Mouse (Mus musculus): Measurements from ENCODE around the gene Cfap54. TPM values are rescaled to one million over a fixed set of nuclear protein-coding genes. Genes with fewer than 3 reads are reported as not detected.

The Cfap54 gene
- polyA plus RNA-seq, 1 experiment, result 1.8 TPM

DNA sequence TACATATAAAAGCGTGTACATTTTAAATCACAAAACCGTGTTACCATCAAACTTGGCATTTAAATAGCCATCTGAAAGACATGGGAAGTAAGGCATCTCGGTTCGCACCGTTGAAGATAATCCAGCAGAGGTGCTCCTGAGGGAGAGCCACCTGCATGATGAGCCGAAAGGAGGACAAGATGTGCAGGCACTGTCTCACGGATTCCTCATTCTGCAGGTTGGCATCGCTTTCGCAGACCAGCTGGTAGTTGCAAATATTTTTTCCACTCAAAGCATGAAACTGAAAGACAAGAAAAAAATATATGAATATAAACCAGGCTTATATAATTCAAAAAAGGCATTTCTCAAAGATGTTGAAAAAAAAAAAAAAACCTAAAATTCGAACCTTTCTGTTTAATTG, 16.4 kb downstream of the Cfap54 start:
- WGBS, result 89% methylated on average over 10 of the region's 10 CpGs
- TF ChIP-seq CTCF (IDR thresholded peaks at IDR 0.05; ENCODE audit: control insufficient read depth, insufficient read depth, low read length) (no peak), POLR2A (IDR thresholded peaks at IDR 0.05; ENCODE audit: borderline replicate concordance, control insufficient read depth, low read depth, low read length) (no peak)
- no peak overlapping the region for H3K4me3 ChIP-seq (replicated peaks; ENCODE audit: control insufficient read depth, low read depth, low read length)
- peaks cover 3% of the 10 kb centered on the region for H3K4me1 ChIP-seq (ENCODE audit: control insufficient read depth, insufficient read depth, low read length)
- H3K27ac ChIP-seq (ENCODE audit: control insufficient read depth, insufficient read depth, low read depth, low read length, poor library complexity), result no peak overlapping the region

DNA sequence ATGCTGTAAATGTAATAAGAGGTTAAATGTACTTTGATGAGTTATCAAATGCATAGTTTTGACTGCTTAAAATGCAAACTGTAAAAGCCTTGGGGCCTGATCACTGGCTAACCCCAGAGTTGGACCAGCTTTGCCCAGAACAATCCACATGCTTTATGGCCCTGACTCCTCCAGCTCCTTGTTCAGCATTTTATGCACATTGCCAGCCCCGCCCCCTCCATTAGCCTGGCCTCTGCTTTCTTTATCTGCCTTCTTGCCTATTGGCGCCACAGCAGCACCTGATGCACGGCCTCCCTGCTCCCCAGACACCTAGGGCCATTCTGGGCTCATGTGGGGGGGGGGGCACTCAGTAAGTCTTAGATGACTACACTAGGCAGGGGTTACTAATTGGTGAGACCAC, 17.8 kb downstream of the Cfap54 start:
- WGBS, result 71% methylated on average over 3 of the region's 3 CpGs
- TF ChIP-seq CTCF (IDR thresholded peaks at IDR 0.05; ENCODE audit: control insufficient read depth, insufficient read depth, low read length) (no peak), POLR2A (IDR thresholded peaks at IDR 0.05; ENCODE audit: borderline replicate concordance, control insufficient read depth, low read depth, low read length) (no peak)
- H3K27ac ChIP-seq (ENCODE audit: control insufficient read depth, insufficient read depth, low read depth, low read length, poor library complexity), result no peak overlapping the region; the same call in 1 of the 2 replicates
- H3K4me1 ChIP-seq (ENCODE audit: control insufficient read depth, insufficient read depth, low read length), result no peaks in the 10 kb centered on the region; the same call in none of the 2 replicates
- no peak overlapping the region for H3K4me3 ChIP-seq (replicated peaks; ENCODE audit: control insufficient read depth, low read depth, low read length)

DNA sequence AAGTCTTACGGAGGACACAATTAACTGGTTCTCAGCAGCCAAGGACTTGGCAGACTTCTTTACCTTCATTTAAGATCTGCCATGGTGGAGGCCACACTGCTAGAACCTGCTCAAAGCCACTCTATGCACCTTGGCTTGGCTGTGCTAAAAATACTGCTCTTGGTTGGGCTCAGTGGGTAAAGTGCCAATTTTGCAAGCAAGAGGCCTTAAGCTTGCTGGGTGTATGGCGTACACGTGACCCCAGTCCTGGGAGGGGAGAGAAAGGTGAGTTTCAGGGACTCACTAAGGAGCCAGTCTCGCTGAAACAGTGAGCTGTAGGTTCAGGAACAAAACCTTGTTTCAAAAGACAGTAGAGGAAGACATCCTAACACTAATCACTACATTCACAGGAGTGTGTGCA, 19.0 kb downstream of the Cfap54 start:
- 73% methylated on average over 4 of the region's 4 CpGs for WGBS
- no peak for TF ChIP-seq CTCF (IDR thresholded peaks at IDR 0.05; ENCODE audit: control insufficient read depth, insufficient read depth, low read length)
- no peak for TF ChIP-seq POLR2A (IDR thresholded peaks at IDR 0.05; ENCODE audit: borderline replicate concordance, control insufficient read depth, low read depth, low read length)
- Histone ChIP-seq H3K27ac (ENCODE audit: control insufficient read depth, insufficient read depth, low read depth, low read length, poor library complexity) (no peak overlapping the region), H3K4me1 (ENCODE audit: control insufficient read depth, insufficient read depth, low read length) (no peaks in the 10 kb centered on the region; the same call in 1 of the 2 replicates), H3K4me3 (replicated peaks; ENCODE audit: control insufficient read depth, low read depth, low read length) (no peak overlapping the region)

DNA sequence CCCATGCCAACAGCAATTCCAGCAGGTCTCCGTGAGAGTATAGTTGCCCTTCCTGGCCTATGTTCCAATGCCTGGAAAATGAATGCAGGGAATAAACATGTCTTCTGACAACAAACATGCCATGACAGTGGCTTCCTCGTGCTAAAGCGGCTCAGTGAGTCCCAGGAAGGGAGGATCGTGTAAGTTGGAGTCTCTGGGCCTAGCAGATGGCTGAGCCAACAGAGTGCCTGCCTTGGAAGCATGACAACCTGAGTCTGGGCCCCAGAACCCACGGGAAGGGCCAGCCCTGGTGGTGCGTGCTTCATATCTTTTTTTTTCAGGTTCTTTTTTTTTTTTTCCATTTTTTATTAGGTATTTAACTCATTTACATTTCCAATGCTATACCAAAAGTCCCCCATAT, 27.6 kb downstream of the Cfap54 start:
- H3K27ac ChIP-seq (ENCODE audit: control insufficient read depth, insufficient read depth, low read depth, low read length, poor library complexity), result no peak overlapping the region
- WGBS, result 76% methylated on average over 6 of the region's 6 CpGs
- no peaks in the 10 kb centered on the region for H3K4me1 ChIP-seq (ENCODE audit: control insufficient read depth, insufficient read depth, low read length)
- no peak overlapping the region for H3K4me3 ChIP-seq (replicated peaks; ENCODE audit: control insufficient read depth, low read depth, low read length)
- no peak for TF ChIP-seq POLR2A (IDR thresholded peaks at IDR 0.05; ENCODE audit: borderline replicate concordance, control insufficient read depth, low read depth, low read length)
- TF ChIP-seq CTCF (IDR thresholded peaks at IDR 0.05; ENCODE audit: control insufficient read depth, insufficient read depth, low read length), result no peak

DNA sequence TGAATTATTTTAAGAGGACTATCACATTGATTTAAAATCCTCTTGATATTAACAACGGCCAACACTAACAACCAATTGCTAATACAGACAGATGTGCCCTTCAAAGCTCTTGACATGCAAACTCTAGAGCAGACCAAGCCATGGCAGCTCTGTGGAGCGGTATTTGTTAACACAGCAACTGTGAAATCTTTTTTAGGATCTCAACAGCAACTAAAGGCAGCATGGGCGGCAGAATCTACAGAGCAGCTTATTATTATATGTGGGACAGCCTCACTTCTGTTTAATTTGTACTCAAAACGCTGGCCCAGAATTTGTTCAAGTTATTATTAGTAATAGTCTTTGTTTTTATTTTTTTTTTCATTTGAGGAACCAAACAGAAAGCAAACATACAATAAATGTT, 28.1 kb downstream of the Cfap54 start:
- Histone ChIP-seq H3K27ac (ENCODE audit: control insufficient read depth, insufficient read depth, low read depth, low read length, poor library complexity) (no peak overlapping the region), H3K4me3 (replicated peaks; ENCODE audit: control insufficient read depth, low read depth, low read length) (no peak overlapping the region), H3K4me1 (ENCODE audit: control insufficient read depth, insufficient read depth, low read length) (no peaks in the 10 kb centered on the region)
- WGBS, result 78% methylated on average over 4 of the region's 4 CpGs
- TF ChIP-seq CTCF (IDR thresholded peaks at IDR 0.05; ENCODE audit: control insufficient read depth, insufficient read depth, low read length), result no peak
- no peak for TF ChIP-seq POLR2A (IDR thresholded peaks at IDR 0.05; ENCODE audit: borderline replicate concordance, control insufficient read depth, low read depth, low read length)

DNA sequence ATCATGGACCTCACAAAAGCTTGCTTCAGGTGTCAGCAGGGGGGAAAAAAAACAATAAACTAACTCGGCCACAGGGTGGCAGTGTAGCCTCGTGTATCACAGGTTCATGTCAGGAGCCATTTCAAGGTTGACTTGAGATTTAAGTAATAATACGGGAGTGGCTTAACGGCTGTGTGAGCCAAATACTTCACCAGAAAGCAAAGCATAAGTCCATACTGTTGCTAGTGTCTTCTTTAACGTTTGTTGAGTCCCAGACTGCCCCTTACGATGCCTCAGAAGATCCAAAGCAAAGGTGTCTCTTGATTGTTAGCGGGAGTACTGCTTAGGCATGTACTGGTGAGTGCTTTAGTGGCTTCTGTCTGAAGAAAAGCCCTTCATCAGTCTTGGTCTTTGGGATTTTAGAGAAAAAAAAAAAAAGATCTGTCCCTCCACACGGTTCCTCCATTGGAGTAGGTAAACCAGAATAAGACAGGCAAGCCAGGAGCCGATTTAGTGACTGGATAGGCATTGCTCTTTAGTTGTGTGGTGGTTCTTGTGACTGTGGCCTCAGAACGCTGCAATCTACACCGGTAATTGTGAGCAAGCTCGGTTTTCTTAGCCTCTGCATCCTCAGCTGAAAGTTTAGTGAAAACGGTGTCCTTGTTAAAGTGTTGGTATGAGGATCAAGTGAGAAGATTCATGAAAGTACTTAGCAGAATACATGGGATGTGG, 30.2 kb downstream of the Cfap54 start:
- TF ChIP-seq CTCF (IDR thresholded peaks at IDR 0.05; ENCODE audit: control insufficient read depth, insufficient read depth, low read length) (peak; percentile 53), POLR2A (IDR thresholded peaks at IDR 0.05; ENCODE audit: borderline replicate concordance, control insufficient read depth, low read depth, low read length) (no peak)
- no peak overlapping the region for H3K27ac ChIP-seq (ENCODE audit: control insufficient read depth, insufficient read depth, low read depth, low read length, poor library complexity)
- H3K4me3 ChIP-seq (replicated peaks; ENCODE audit: control insufficient read depth, low read depth, low read length), result no peak overlapping the region
- 11% methylated on average over 13 of the region's 13 CpGs for WGBS
- H3K4me1 ChIP-seq (ENCODE audit: control insufficient read depth, insufficient read depth, low read length), result no peaks in the 10 kb centered on the region

DNA sequence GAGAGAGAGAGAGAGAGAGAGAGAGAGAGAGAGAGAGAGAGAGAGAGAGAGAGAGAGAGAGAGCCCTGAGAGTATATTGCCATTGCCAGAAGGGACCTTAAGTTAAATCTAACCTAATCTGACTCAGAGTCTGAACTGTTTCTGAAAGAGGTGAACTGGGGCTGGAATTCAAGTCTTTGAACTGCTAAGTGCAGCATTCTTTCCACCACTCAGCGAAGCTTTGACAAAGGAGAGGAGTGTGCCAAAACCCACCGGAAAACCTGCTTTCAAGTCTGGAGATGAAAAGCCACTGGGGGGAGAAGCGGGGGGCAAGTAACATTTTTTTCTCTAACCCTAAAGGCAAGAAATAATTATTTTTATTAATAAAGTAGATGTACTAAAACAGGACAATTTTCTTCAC, 30.8 kb downstream of the Cfap54 start:
- 45% methylated on average over 3 of the region's 3 CpGs for WGBS
- H3K27ac ChIP-seq (ENCODE audit: control insufficient read depth, insufficient read depth, low read depth, low read length, poor library complexity), result no peak overlapping the region
- no peaks in the 10 kb centered on the region for H3K4me1 ChIP-seq (ENCODE audit: control insufficient read depth, insufficient read depth, low read length)

DNA sequence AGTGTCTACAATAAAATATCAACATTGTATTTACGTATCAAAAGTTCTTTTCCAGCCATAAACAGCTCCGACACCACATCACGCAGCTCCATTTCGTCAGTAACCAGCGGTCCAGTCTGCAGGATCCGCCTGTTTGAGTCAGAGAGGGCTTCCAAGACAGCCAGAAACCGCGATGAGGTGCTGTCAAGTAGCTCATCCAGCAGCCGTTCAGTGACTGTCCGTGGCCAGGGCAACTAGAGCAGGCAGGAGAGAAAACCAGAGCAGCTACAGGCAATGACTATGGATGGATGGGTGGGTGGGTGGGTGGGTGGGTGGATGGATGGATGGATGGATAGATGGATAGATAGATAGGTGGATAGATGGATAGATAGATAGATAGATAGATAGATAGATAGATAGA, 38.2 kb downstream of the Cfap54 start:
- 91% methylated on average over 10 of the region's 10 CpGs for WGBS
- Histone ChIP-seq H3K27ac (ENCODE audit: control insufficient read depth, insufficient read depth, low read depth, low read length, poor library complexity) (no peak overlapping the region), H3K4me1 (ENCODE audit: control insufficient read depth, insufficient read depth, low read length) (no peaks in the 10 kb centered on the region), H3K4me3 (replicated peaks; ENCODE audit: control insufficient read depth, low read depth, low read length) (no peak overlapping the region)
- TF ChIP-seq CTCF (IDR thresholded peaks at IDR 0.05; ENCODE audit: control insufficient read depth, insufficient read depth, low read length), result no peak
- no peak for TF ChIP-seq POLR2A (IDR thresholded peaks at IDR 0.05; ENCODE audit: borderline replicate concordance, control insufficient read depth, low read depth, low read length)

More for the DNA sequence above, 30.8 kb downstream of the Cfap54 start:
- TF ChIP-seq POLR2A (IDR thresholded peaks at IDR 0.05; ENCODE audit: borderline replicate concordance, control insufficient read depth, low read depth, low read length) (no peak), CTCF (IDR thresholded peaks at IDR 0.05; ENCODE audit: control insufficient read depth, insufficient read depth, low read length) (no peak)
- no peak overlapping the region for H3K4me3 ChIP-seq (replicated peaks; ENCODE audit: control insufficient read depth, low read depth, low read length)

Data from bone marrow, adult 2 months (tissue).